Mouse (Mus musculus) central nervous system, embryonic 14 days (tissue): ENCODE measurements around the gene Galr2. TPM values are rescaled to one million over a fixed set of nuclear protein-coding genes. Genes with fewer than 3 reads are reported as not detected.

Experiments
- polyA plus RNA-seq: library from polyadenylated mRNA; depleted of rRNA; stranded (reverse); fragments of >200 nt; gene quantifications from 2 replicates; pipeline ENCODE4 v1.2.3, GENCODE M21; 2012; rRNA removed

The Galr2 gene
- 0.12 and 0.24 TPM in 2 replicates for polyA plus RNA-seq

DNA sequence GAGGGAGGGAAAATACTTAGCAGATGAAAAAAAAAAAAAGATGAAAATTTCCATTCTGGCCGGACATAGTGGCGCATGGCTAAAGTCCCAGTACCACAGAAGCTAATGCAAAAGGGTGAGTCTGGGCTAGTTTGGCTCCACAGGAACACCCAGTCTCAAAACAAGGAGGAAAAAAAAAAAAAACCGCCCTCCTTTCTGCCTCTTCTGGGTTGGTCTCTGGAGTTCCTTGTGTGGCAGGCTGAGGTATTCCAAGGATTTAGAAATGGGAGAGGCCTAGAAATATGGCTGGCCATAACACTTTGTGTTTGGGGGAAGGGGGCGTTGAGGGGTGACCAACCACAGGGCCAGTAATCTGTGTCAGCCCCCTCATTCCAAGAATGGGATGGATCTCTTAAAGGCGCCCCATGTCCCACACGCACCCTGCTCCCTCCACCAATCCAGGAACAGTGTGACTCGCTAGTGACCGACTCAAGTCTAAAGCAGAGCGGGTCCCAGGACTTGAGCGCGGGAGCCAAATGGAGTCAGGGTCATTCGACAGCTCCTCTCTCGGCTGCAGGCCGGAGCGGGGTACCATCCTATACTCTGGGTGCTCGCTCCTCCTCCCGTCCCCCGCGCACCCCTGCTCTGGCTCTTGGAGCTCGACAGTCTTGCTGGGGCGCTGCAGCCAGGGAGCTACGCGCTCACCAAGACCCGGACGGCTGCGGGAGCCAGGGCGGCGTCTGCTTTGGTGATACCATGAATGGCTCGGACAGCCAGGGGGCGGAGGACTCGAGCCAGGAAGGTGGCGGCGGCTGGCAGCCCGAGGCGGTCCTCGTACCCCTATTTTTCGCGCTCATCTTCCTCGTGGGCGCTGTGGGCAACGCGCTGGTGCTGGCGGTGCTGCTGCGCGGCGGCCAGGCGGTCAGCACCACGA is at the start of gene Galr2:
Gene Galr2 (plus strand): TSS at position 189 of the 913 bp plus-strand sequence.

DNA sequence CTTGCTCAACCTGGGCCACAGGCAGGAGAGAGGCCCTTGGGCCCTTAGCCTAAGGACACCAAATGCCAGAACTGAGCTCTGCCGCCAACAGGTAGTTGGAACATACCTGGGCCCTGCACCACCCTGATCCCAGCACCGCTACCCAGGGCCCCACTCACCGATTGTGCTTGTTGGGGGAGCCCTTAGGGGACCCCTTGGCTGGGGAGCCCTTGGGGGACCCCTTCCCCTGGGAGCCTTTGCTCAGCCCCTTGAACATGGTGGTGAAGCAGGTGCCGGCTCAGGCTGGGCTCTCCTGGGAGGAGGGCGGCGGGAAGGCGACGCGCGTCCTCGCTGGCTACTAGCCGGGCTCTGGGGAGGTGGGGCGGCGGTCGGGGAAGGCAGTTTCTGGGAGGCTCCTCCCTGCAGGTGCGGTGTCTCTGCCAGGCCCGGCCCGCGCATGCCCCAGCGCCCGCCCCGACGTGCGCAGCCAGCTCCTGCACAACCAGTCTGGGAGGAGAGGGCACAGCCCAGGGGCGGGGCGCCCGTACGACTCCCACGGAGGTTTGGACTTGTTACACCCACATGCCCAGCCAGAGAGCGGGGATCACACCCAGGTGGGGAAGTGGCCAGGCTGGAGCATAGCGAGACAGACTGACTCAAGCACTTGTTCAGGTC is 42.9 kb upstream of the Galr2 start, which contains the start of gene Evpl:
Gene Evpl (minus strand): TSS at position 336 of the 654 bp plus-strand sequence.

DNA sequence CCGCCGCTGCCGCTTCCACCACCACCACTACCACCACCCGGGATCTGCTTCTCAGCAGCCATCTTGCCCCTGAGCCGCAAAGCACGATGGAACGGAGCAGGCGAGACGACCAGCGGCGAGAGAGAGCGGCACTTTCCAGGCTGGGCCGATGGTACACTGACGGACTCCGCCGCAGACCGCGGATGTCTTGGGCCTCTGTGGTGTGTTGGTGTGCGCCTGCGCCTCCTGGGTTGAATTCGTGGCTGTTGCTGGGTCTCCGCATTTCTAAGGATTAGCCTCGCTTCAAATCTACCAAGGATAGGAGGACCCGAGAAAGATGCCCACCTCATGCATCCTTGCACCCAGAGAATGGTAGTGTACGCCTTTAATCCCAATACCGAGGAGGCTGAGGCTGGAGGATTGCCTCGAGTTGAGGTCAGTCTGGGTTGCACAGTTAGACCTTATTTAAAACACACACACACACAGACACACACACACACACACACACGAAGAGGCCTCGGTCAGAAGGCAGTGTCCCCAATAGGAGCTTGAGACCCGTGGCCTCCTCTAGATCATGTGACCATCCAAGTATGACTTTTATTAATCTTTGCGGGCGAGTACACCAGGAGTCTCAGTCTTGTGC is 6.6 kb upstream of the Galr2 start, which contains the start of gene Srp68:
Gene Srp68 (minus strand): TSS at position 173 of the 622 bp plus-strand sequence.

DNA sequence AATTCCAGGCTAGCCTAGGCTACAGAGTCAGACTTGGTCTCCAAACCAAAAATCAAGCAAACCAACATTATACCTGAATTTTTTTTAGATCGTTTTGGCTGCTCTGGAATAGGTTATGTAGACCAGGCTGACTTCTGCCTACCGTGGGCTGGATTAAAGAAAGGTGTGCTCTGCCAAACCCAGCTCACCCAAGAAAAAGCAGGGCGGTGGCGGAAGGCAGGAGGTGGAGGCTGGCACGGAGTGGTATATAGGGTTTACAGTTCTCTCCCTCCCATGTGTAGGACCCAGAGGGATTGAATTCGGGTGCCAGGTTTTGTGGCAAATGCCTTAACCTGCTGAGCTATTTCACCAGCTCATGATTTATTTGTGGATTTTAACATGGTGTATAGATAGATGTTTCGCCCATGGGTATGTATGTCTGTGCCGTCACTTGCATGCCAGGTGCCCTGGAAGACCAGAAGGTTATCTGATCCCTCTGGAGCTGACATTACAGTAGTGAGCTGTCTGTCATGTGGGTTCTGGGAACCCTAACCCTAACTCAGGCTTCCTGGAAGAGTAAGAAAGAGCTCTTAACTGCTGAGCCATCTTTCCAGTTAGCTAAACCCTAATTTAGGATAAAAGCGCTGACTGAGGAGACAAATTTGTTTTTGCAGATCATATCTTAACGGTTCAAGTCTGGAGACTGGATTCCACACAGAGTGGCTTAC is 26.4 kb downstream of the Galr2 start, which contains the start of gene Exoc7:
Gene Exoc7 (minus strand): TSS at position 215 of the 707 bp plus-strand sequence.

Other genes with a start within 250 kb of the Galr2 start
- 1.0 and 1.2 TPM in 2 replicates for gene Unc13d, start 203.0 kb upstream of the Galr2 start, polyA plus RNA-seq
- 124 and 132 TPM in 2 replicates for gene Wbp2, start 193.9 kb upstream of the Galr2 start, polyA plus RNA-seq
- gene Trim47, start 153.7 kb upstream of the Galr2 start, polyA plus RNA-seq: 4.3 and 7.9 TPM in 2 replicates
- gene Trim65, start 149.8 kb upstream of the Galr2 start, polyA plus RNA-seq: 2.4 and 2.7 TPM in 2 replicates
- 49.6 and 52.6 TPM in 2 replicates for gene Mrpl38, start 142.1 kb upstream of the Galr2 start, polyA plus RNA-seq
- gene Fbf1, start 112.8 kb upstream of the Galr2 start, polyA plus RNA-seq: 133 and 144 TPM in 2 replicates
- gene Ten1, start 82.1 kb upstream of the Galr2 start, polyA plus RNA-seq: 52.9 and 56.6 TPM in 2 replicates
- gene Acox1, start 81.9 kb upstream of the Galr2 start, polyA plus RNA-seq: 61.4 and 65.4 TPM in 2 replicates
- gene Evpl, start 42.9 kb upstream of the Galr2 start, polyA plus RNA-seq: 0.39 and 1.1 TPM in 2 replicates
- gene Srp68, start 6.7 kb upstream of the Galr2 start, polyA plus RNA-seq: 80.7 and 81.7 TPM in 2 replicates
- 88.3 and 89.3 TPM in 2 replicates for gene Exoc7, start 26.3 kb downstream of the Galr2 start, polyA plus RNA-seq
- gene Foxj1, start 54.5 kb downstream of the Galr2 start, polyA plus RNA-seq: 17.2 and 18.3 TPM in 2 replicates
- gene Rnf157, start 132.1 kb downstream of the Galr2 start, polyA plus RNA-seq: 65.3 and 65.5 TPM in 2 replicates
- 167 and 198 TPM in 2 replicates for gene Ubald2, start 153.2 kb downstream of the Galr2 start, polyA plus RNA-seq
- gene Qrich2, start 185.3 kb downstream of the Galr2 start, polyA plus RNA-seq: 0.09 and 0.10 TPM in 2 replicates
- 115 and 129 TPM in 2 replicates for gene Prpsap1, start 213.3 kb downstream of the Galr2 start, polyA plus RNA-seq
- gene Sphk1, start 250.0 kb downstream of the Galr2 start, polyA plus RNA-seq: 2.5 and 5.0 TPM in 2 replicates